Mouse (Mus musculus) hindlimb bud, embryonic 11.5 days (tissue): ENCODE measurements around the gene Spag16.
"Not testable (repeated sequence)": the region's sequence is repeated elsewhere in the genome, so short reads cannot be mapped to it uniquely, and the experiment has no call there.

Experiments used
- DNase-seq: peaks from one replicate; pipeline ENCODE4 v3.0.0-alpha.2; 2012; ENCODE audit warnings: low read depth, low spot score; ENCODE audit errors: extremely low spot score

The Spag16 gene

DNA sequence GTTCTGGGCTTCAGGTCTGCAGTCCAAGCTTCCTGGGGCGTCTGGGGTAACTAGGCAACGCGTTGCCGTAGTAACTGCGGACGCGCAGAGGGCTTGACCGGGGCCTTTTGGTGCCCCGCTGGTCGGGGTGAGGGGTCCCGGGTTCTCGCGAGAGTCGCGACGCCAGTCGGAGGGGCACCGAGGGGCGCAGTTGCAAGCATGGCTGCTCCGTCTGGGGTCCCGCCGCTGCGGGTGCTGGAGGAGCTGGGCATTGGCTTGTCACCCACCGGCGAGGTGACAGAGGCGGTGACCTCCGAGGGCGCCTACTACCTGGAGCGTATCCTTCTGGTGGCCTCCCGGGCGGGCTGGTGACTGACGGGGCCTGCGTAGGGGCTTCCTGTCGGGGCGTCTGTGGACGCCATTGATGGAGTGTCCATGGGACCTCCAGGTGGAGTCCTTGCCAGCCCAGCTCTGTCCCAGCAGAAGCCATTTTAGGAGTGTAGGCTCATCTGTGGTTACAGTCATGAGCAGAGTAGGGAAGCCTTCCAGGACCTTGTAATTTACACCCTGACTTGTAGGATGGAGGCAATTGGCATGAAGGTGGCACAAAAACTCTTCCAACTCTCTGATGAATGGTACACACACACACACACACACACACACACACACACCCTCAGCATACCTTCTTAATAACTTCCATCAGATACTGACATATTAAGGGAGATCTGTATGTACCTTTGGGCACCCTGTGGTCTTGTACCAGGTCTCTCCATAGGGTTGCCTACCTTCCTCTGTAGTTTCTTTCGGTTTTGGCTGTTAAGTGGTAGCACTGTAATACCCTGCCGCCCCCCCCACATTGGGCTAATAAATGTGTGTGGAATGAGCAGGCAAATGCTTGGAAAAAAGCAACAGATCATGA is at the start of gene Spag16:
TSS of gene Spag16 (plus strand) at position 165 of the 898 bp plus-strand sequence.
- DNase-seq, result peak; percentile 56

GRCm38 (mm10) chr1:69785129-69785528 is 41.6 kb upstream of the Spag16 start:
- peak; percentile 37 for DNase-seq

- no peak for DNase-seq
Measured at GRCm38 (mm10) chr1:69786716-69787115, 40.1 kb upstream of the Spag16 start.

DNA sequence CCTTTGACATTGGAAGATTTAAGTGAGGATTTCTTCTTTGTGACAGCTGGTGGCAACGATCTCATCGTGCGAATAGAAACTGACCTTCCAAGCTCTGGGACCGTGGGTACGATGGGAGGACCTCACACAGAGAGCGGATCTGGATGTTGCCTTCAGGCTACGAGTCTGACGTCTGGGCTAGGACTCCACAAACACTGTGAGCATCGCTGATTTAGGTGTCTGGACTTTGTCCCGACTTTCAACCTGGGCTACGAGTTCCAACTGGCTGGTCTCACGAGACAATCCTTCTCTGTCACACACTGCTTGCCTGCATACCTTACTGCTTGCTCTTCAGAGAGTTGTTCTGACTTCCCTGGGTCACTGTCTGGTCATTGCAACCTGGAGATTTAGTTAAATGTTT is 39.4 kb upstream of the Spag16 start:
- DNase-seq, result no peak

DNA sequence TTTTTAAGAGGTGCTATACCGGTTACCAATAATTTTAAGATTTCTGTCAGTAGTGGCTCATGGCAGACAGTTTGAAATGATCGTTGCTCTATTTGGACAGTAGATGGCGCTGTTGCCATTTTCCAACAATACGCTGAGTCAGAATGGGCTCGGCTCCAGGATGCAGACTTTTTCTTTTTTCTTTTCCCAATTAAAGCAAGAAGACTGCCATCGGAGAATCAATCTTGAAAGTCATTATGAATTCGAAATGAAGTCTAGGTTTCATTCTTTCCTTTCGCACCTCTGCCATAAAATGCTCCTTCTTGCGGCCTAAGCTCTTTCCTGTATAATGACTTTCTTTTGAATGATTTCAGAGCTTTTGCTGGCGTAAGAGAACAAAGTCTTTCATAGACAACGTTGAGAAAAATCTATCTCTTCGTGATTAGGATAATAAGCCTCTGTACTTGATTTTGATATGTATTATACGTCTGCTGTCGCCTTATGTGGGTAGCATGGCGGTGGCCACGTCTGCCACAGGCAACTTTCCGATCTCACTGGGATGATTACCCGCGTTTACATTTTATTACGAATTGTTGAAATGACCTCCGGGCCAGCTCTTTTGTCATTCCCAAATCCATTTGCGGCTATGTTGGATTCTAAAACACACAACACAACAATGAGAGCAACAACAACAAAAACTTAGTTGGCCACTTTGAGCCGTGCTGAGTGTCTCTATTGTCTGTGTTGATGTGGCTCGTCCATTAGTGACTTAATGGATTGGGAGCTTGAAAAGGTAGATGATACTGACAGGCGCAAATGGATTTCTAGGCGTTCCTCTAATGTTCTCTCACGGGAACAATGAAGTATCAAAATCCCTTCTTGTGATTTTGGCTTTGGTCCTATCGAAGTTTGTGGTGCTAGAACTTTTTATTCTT is 36.2 kb upstream of the Spag16 start:
- DNase-seq, result peak; percentile 63

DNA sequence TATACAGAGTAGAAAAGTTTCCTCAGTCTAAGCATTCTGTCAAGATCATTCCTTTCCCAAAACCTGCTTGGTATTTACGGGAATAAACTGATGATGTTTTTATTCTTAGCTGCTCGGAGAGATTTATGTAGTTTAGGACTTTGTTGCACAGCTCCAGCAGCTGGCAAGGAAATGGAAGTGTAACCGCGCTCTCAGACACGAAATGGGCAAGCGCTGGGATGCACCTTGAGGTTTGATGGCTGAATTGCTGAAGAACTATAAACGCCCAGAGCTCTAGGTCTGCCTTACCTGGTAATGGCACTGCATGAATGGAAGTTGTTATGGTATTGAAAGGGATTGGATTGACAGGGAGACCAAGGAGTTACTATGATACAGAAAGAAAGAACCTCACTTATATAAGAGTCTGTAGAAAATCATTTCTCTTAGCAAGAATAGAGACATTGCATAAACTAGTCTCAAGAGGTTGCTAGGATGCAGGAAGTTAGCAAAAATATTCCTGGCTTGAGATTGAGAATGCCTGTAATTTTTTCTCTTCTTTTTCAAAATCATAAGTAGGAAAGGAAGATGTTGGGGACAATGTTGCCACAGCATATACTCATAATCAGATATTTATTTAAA is 27.7 kb upstream of the Spag16 start:
- no peak for DNase-seq

- DNase-seq, result no peak
Measured at GRCm38 (mm10) chr1:69810161-69810560, 16.6 kb upstream of the Spag16 start.

- not testable (repeated sequence) for DNase-seq
Measured at GRCm38 (mm10) chr1:69825635-69826034, 1.1 kb upstream of the Spag16 start.

DNA sequence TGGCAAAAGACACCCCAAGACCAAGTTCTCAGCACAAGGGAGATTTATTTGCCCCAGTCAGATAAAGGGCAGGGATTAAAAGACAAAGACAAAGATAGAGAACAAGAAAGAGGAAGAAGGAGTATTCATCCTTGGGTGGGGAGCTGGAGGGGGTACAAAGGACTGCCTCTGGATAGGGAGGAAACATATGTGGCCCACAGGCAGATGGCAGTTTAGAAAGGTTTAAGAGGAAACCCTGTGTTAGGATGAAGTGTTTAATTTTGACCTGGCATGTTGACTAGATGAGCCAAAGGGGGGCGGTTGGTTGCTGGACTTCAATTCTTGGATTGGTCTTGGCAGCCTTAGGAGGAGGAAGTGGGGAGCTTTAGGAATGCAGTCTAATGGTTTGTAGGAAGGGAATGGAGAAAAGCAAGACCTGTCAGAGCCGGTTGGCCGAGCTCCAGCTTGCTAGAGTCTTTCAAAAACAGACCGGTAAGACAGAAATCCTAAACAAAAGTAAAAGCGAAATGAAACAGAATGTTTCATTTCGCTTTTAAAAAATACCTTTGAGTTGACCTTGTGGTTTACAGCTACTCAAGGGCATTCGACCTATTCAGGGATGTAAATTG is 2.2 kb downstream of the Spag16 start:
- no peak for DNase-seq

DNA sequence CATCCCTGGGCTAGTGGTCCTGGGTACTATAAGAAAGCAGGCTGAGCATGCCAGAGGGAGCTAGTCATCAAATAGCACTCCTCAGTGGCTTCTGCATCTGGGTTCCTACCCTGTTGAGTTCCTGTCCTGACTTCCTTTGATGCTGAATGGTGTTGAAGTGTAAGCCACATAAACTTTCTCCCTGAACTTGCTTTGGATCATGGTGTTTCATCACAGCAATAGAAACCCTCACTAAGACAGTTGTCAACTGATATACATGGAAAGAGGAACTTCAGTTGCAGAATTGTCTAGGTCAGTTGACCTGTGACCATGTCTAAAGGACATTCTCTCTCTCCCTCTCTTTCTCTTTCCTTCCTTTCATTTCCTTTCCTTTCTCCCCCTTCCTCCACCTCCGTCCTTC is 3.8 kb downstream of the Spag16 start:
- DNase-seq, result no peak

GRCm38 (mm10) chr1:69831002-69831401 is 4.2 kb downstream of the Spag16 start:
- DNase-seq, result no peak

DNA sequence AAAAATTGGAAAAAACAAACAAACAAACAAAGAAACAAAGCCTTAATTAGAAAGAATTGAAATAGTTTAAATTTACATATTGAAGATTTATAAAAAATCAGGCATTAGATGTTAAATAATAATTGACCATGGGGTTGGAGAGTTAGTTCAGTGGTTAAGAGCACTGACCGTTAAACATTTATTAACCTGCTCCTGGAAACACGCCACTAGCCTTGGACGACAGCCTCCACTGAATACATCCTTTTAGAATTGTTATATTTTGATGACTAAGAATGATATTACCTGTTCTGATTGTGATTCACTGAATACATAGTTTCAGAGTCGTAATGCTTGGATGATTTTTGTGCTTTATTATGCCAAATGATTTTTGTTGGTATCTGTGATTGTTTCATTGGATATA is 6.7 kb downstream of the Spag16 start:
- DNase-seq, result not testable (repeated sequence)

- DNase-seq, result no peak
Measured at GRCm38 (mm10) chr1:69853436-69853835, 26.7 kb downstream of the Spag16 start.

DNA sequence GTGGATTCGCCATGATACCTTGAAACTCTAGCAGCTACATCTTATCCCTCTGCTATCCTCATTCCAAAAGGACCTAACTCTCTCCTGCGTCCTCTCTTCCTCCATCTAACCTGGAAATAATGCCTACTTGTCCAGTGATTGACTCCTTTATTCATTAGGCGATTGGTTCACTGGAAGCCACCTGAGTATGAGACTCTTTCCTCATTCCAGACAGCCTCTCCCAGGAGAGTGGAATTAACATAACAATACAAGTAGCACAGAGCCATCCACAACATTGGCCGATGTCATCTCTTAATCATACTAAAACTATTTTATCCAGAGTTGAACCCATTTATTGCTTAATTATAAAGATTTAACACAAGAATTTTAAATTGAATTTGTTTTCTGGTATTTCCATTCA is 41.0 kb downstream of the Spag16 start:
- DNase-seq, result no peak

DNA sequence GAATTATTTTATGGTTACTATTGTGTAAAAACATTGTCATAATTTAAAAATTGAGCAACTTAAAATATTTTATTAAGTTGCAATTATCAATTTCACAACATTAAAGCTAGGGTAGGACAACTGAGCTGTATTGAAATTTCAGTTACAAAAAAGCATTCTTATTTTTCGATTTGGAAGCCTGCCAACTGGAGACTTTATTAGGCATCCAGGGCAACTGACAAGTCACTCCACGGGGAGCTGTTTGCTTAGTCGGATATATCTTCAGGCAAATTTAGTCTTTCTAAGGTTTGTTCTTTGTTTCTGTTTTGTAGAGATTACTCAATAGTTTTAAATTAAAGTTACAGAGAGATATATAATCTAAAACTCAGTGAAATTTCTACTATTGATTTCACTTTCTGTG is 129.8 kb downstream of the Spag16 start:
- DNase-seq, result no peak

- no peak for DNase-seq
Measured at GRCm38 (mm10) chr1:69996874-69997273, 170.1 kb downstream of the Spag16 start.

DNA sequence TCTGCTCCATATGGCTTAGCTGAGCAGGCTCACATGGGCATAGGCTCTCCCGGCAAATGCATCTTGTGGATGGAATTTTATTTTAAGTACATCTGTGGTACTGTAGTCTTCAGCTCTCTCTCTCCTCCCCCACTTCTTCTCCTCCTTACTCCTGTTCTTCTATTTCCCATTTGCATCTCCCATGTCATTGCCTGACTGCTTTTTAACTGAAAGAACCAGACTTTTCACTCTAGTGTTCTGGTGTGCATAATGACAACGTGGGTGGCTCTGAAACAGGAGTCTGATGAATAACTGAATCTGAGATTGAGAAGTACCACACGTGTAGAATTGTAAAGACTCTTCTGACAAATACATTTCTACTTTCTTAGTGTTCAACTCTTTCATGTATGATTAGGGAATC is 186.2 kb downstream of the Spag16 start:
- no peak for DNase-seq

DNA sequence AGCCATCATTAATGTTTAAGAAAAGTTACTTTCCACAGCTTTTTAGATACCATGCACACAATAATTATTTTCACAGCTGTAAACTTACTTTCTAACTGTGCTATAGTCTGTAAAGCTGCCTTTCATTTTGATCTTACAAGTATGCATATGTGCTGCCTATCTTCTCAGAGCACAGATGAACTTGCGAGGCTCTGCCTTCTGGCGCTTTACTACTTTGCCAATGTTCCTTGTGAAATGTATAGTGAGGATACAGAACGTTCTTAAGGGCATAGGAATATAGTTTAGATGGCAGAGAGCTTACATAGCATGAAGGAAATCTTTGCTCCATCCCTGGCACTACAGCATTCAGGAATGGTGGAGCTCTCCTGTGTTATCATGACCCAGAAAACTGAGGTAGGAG is 210.6 kb downstream of the Spag16 start:
- DNase-seq, result no peak

DNA sequence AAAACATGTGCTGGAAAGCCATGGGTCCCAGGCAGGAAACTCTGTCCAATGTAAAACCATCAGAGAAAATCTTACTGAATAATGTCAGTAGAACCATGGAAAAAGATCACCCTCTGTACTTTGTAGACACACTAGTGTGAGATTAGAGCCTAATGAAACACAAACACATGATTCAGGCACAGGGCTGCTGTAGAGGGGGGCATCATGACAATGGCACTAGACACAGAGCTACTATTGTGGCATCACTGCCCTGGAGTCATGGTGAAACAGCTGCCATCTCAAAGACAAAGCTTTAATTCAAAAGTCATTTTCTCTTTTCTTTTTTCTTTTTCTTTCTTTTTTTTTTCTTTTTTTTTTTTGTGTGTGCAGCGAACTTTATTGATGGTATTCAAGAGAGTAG is 240.6 kb downstream of the Spag16 start:
- no peak for DNase-seq

GRCm38 (mm10) chr1:70073440-70073839 is 246.7 kb downstream of the Spag16 start:
- DNase-seq, result no peak

DNA sequence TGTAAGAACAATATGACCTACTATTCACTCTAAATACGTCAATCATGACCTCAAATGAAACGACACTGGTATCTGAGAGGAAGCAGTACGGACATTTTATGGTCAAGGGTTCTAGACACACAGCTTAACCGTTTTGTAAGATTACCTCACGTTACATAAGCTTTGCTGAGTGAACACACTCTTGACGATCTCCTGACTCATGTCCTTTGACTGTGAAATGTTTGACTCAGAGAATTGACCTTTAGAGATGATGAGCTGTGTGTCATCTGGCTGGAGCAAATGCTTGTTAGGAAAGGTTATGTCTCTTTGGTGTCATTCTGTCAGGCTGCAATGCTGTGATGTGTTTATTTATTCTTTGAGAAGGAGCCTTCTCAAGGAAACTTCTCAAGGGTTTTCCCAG is 252.0 kb downstream of the Spag16 start:
- no peak for DNase-seq
